Mouse (Mus musculus) heart, adult 2 months (tissue): ENCODE measurements around the gene Mmp24.

Source experiments
- CTCF ChIP-seq: fragments of 200-600 bp; IDR thresholded peaks from 2 replicates; pipeline ENCODE4 v1.8.1; 2022; ENCODE audit warnings: antibody characterized with exemption, mild to moderate bottlenecking, moderate library complexity
- EP300 ChIP-seq: fragments of 200-500 bp; IDR thresholded peaks from 2 replicates; pipeline ENCODE4 v1.6.1; 2011; ENCODE audit warnings: low read depth, low read length, control low read depth; ENCODE audit not compliant: insufficient read depth

DNA sequence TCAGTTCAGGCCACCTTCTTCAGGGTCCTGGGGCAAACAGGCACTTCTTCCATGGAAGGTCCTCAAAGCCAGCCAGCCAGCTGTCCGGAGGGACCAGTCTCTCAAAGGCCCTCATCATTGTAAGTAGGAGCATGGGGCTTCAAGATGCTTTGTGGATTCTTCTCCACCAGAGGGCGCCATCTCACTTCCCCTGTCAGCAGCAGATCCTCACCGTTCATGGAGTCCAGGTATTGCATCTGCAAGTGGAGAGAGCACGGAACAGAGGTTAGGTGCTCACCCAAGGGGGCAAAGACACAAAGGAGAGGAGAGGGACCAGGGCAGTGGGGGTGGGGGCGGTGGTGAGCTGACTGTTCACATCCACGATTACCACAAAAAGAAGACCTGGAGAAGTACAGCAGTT lies 73.1 kb downstream of the Mmp24 start:
- peak; percentile 81 for TF ChIP-seq CTCF
- TF ChIP-seq EP300, result no peak
